Mouse (Mus musculus) v-Abl transformed pro-B cells (cell line): Measurements from ENCODE around the gene Atl2.

Experiments
- in situ Hi-C, 2 experiments: fragments of 400-800 bp; cut with MboI; formaldehyde crosslinking; loops; one replicate each; pipeline ENCODE4 v1.15.1; 2025; ENCODE audit not compliant: unreplicated experiment in 2 of 2

The Atl2 gene

DNA sequence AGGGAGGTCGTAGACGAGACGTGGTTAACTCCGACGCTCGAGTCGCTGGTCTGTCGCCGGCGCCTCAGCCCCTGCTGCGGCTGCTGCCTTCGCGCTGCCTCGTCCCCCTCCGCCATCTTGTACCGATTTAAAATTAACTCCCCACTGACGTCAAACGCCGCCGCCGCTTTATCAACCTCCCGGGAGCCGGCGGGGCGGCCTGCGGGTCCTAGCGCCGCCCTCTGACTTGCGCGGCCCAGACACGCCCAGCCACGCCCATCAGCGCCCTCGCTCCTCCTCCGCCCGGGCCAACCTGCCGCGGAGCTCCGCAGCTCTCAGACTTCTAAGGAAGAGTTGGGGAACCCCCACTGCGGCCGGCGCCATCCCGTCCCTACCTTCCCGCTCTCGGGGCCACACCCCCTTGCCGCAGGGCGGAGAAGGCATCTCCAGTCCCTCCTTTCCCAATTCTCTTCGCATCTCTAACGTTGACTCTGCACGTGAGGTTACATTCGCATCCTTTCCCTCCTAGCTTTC is at the start of gene Atl2:
Atl2 (minus strand) TSS at position 213 of the 513 bp plus-strand sequence.
- in situ Hi-C loops: loop anchor here in 1 of 2 experiments (25.0 kb wide), 1 partner anchor 666 kb away; no protein-coding TSS in a partner anchor

DNA sequence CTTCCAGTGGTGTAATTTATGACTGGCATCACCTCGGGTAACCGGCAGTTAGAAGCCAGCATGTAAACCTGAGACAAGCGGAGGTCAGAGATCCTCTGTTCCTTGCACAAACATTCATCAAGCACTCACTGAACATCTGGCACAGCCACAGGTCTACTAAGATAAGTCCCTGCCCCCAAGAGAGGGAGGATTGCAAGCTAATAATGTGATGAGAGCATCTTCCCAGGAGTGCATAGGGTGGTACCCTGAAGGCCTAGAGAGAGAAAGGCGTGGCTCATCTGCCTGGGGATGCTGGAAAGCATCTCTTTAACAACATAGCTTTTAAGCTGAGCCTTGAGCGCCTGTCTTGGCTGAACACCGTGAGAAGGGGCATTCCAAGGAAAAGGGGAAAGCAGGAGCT is 48.9 kb upstream of the Atl2 start:
- in situ Hi-C loops: no loop called here

DNA sequence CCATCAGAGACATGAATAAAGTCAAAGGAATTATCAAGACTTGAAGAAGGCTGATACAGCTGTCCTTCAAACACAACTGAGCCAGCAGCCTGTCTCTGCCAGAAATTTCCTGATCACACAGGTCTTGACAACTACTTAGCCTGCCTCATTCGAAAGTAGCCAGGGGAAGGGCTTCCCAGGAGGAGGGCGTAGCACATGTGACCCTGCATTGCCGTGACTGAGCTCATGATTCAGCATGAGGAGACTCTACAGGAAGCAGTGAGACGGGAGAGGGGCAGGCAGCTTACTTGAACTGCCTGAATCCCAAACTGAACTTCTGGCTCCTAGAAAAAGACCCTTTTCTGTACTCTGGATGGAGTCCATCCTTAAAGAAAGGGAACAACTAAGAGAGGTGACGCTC is 46.5 kb upstream of the Atl2 start:
- in situ Hi-C loops: no loop called here

DNA sequence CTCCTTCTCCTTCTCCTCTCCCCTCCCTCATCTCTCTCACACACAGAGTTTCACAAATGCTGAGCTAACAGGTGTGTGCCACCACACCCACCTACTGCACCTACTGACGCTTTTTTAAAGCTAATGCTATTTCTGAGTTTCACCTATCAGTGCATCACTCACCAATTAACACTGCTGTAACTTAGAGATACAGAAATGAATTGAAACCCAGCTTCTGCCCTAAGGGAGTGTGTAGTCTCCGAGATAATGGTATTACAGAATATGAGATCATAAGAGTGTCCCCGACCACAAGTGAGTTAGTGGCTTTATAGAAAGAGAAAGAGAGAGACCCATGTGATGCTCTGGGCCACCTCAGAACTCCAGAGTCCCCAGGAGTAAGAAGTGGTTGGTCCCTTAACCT is 43.2 kb upstream of the Atl2 start:
- in situ Hi-C loops: no loop called here

DNA sequence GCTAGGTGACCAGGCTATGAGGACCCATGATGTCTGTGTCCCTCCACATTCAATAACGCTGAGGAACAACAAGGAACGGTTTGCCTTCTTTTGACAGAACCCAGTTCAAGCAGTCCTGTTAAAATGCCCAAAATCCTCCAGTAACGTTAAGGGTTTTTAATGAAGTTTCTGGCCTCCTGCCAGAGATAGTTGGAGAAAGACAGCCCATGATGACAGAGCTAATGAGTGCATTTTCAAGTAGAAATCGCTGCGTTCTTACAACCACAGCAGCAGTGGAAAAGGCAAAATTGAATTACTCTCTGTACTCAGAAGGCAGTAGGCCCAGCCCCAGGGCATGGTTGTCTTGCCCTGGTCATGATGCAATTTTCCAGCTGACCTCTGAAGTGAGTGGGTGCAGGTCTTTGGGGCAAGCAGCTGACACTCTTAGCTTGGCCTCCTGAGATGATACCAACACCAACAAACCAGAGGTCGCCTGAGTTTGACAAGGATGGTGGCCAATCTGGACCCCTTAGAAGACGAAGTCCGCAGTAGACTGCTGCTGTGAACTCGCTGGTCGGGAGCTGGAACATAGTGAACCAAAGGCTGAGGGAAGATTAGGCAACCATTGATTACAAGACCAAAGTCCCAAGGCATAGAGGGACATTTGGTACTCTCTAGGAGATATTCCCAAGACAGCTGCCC is 42.1 kb upstream of the Atl2 start:
- in situ Hi-C loops: no loop called here

DNA sequence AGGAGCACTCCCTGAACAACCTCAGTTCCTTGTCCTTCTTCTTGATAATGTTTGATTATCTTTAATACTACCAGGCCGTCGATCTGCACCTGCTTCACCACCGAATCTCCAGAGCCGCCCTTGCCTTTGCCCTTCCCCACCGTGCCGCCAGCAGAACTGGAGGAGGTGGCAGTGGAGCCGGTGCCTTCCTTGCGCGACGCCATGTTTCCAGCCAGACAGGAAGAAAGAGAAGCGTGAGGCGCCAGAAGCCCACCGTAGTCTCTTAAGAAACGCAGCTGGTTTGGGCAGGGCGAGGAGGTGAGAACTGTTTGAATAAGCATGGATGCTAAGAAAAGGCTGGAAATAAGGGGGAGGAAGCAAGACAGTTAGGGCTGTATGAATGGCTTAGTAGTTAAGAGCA is 38.4 kb upstream of the Atl2 start:
- in situ Hi-C loops: no loop called here

DNA sequence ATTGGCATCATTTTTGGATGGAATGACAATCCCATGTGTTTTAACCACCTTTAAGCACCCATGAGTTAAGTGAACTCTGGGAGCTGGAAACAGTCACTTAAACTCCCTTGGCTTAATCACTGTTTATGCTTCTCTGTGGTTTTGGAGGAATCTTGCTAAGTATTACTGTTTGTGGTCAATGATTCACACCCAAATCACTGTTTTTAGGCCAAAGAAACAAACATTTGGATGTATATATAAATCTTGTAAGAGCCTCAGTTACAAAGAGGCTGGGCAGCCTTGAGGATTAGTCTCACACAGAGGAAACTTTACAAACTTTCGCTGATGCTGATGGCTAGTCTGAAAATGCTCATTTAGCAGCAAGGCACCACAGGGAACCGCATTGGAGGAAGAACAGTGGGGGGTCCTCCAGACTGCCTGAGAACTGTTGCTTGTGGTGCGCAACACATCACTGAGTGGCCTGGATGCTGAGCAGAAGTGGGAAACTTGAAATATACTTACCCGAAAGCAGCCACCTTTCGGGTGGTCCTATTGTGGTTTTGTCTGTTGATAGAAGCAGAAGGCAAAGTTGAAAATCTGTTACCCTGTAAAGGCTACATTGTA is 36.9 kb upstream of the Atl2 start:
- in situ Hi-C loops: no loop called here

DNA sequence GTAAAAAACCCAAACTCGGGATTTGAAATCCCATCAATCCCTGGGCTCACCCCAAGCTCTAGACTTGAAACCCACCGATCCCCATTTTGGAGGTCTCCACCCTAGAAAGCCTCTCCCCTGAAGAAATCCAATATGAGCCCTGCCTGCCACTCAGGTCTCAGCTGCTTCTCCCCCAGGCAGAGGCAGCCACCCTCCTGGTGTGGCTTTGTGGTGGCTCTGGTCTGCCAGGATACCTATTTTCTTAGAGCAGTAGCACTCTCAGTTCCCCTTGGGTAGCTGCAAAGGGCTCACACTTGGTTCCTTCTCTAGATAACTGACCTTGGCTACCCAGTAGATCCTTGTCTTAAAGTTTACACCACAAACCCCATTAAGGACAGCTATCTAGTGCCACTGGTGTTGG is 31.2 kb upstream of the Atl2 start:
- in situ Hi-C loops: no loop called here

DNA sequence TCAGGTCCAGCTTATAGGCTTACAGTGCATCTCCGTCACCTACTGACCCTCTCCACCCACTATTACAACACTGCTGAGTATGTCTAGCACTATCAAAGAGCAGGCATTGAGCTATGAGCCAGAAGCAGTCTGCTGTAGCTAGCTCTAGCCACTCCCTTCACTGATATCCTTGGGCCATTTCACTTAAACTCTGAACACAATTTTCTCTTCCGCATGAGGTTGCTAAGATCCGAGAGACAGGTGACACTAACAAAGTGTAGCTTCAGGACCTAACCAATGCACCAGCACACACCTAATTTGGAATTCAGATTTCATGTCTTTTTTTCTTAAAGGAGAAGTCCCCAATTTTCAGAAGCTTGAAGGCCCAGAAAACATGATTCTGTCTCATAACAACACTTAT is 30.6 kb upstream of the Atl2 start:
- in situ Hi-C loops: no loop called here

DNA sequence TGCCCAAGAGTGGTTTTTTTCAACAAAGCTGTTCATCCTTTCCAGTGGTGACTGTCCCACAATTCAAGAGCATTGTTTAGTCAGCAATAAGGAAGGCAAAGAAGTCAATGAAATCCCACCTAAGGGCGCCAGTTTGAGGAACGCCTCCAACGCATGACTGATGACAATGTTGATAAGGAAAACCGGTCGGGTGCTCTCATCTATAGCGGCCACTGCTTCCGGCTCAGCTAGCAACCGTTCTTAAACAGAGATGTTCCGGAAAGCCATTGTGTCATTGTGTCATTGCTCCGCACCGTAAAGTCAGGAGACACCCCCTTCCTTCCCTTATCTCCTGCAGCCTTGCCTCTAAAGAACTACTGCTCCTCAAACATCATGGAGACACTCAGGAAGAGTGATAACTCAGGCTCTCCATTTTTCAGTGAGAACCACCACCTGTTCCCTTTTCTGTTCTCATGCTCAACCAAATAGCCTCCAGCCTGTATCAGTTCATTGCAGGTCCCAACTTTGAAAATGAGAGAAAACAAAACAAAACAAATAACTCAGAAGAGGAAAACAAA is 30.0 kb upstream of the Atl2 start:
- in situ Hi-C loops: no loop called here

DNA sequence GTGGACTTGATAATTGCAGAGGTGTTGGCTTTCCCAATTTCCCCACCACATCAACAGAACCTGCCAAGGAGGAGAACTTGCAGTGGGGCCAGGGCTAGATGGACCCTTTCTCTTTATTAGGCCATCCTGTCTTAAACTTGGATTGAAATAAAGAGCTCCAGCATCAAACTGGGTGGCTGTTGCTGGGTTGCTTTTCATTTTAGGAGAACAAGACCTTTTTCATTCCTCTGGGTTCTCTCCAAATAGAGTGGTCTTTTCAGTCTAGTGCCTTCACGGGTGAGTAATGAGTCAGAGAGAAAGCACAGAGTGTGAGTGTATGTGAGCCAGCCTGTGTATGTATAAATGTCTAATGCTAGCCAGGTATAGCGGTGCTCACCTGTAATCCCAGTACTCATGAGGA is 24.4 kb upstream of the Atl2 start:
- in situ Hi-C loops: no loop called here

DNA sequence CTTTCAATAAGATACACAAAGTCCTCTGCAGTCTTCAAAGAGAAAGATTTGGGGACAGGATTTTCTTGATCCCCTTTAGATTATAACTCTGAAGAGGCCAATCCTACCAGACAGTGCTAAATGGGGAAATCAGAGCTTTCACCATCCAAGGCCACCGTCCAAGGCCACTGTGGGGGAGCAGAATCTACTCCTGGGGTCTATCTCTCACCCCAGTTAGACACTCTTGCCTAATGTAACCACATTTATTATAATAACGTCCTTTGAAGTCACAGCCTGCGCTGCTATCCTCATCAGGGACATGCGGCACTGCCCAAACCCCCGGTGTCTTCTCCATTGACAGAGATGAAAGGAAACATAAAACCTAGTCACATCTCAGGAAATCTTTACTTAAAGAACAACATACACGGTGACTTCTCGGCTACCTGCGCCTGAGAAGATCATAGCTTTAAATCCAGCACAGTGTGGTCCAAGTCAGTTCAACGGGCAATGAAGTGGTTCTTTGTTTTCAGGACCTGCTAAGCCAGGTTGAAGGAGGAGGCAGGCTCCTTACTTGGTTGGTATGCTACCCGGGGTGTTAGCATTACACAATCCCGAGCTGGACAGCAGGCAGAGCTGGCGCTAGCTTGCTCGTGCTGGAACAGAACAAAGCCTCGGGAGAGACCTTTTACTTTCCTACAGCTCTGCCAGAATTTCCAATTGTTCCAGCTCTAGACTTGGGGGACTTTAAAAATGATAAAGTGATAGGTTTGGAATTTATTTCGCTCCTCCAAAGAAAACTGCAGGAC is 23.8 kb upstream of the Atl2 start:
- in situ Hi-C loops: no loop called here

DNA sequence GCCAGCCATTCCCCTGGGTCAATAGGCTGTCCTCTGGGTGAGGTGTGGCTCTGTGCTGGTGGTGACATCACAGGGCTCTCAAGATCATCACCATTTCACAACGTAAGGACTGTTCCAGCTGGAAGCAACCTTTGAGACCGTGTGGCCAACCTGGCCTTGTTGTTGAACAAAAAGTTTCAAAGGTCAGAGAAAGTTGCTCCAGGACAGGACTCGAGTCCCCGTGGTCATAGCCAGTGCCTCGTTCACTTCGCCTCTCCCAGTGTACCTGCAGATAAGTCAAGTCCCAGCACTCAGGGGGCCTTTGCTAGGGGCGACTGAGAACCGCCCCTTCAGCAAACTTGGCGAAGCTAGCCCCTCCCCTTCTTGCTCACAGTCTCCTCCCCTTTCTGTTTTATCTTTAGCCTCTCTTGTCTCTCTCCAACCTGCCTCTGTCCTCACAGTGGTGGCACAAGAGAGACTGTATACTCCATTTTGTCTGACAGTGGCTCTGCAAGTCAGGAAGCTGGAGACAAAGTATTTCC is 22.6 kb upstream of the Atl2 start:
- in situ Hi-C loops: no loop called here

DNA sequence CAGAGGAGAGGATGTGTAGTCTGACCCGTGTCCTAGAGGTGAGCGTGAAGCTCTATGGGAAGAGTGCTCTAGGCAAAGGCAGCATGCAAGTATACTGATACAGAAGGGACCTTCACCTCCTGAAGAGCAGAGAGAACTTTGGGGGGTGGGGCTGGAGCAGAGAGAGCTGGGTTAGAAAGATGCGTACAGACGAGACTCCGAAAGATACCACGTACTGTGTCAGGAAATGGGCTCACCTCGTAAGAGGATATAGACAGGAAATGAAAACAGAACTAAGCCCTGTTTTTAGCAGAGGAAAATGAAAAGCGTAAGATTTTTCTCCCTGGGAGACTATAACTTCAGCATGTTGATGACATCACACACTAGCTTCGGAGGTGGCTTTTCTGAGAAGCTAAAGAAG is 21.1 kb upstream of the Atl2 start:
- in situ Hi-C loops: no loop called here

DNA sequence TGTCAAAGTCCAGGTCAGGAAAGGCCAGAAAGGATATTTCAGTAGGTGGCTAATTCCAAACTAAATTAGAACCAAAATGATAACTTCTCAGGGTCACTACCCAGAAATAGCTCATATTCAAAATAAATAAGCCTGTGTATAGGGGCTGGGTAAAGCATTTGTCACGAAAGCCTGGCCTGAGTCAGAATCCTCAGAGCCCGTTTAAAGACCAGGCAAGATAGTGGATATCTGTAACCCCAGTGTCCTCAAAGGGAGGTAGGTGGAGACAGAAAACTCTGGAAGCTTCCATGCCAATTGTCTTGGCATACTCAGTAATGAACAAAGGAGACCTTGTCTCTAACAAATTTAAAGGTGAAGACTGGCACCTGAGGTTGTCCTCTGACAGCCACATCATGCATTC is 16.3 kb upstream of the Atl2 start:
- in situ Hi-C loops: no loop called here

DNA sequence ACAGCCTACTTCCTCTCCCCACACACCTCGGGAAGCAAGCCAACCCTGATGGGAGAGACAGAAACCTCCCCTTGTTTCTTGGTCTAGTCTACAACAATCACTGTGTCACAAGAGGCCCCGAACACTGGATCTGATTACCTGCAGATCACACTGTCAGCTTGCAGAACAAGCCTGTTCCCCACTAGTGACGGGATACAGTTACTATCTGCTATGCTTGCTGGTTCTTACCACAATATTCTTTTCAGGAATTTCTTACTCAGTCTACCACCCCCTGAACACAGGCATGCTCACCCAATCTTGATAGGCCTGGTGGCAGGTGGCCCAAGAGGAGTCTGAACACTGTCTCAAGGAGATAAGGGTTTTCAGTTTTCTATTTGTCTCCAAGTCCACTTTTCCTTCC is 15.8 kb upstream of the Atl2 start:
- in situ Hi-C loops: no loop called here

DNA sequence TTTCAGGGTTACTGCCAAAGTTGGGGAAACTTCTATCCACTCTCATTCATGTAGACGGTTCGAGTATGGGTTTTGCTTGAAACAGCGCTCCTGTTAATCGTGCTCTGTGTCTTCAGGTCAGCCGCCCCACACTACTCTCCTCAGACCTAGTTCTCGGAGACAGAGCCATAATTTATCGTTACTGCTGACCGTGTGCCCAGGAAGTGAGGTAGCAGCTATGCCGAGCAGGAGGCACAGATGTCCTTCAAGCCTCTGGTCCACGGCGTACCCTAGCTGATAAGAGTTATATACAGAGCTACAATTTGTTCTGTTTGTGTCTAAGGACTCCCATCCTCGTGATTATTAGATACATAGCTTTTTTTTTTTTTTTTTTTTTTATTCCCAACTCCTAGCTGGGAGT is 13.6 kb upstream of the Atl2 start:
- in situ Hi-C loops: no loop called here

DNA sequence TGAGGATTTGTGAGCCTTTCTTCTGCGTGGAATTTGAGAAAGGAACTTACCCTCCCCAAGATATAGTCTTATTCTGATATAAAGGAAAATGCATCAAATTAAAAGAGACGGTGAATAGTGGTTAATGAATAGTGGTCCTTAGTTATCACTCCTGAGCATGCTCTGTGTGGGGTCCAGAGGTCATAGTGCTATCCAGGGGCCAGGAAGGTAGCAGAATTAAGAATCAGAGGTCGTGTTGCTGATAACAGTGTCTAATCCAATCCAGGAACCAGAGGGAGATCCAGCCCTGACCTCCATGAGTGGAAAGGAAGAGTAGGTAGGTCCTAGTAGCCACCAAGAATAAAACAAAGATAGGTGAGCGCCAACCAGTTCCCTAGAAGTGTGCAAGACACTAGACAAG is 11.8 kb upstream of the Atl2 start:
- in situ Hi-C loops: no loop called here

DNA sequence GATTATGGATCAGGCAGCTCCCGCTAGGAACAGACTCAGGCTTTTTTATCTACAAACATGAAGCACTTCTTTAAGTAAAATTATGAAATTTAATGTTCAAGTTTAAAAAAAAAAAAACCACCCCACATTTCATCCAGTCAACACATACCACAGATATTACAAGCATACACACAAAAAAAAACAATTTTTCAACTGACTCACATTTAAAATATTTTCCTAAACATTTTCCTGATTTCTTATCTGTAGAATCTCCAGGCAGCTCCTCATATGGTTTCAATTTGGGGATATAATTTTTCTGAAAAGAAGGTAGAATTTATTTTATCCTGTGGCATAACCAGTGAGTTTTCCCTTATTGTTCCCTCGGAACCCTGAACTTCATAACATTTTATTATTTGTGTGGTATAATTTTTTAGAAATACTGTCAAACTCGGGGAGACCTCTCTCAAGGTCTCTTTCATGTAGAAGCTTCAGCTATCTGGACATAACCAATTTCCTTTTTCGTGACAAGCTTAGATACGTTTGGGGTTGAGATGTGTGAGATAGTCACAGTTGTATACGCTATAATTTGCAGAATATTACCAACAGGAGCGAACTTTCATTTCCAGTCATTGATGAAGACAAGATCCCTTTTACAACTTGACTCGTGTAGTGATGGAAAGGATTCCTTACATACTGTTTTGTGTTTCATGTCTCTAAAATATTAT is 11.0 kb upstream of the Atl2 start:
- in situ Hi-C loops: no loop called here

DNA sequence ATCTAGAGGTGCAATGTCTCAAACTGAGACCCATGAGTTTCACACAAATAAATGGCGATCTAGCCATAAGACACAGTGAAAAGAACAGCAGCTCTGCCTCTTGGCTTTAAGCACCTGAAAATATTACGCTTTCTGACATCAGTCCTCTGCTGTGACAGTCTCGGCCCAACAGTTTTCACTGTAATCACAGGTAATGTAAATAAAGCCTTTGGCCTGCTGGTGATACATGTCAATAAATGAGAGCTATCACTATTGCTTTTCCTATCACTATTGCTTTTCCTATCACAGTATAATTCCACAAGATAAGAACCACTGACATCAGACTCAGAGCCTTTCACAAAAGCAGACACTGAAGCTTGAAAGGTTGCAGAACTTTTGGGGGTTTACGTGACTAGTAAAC is 8.7 kb upstream of the Atl2 start:
- in situ Hi-C loops: no loop called here

DNA sequence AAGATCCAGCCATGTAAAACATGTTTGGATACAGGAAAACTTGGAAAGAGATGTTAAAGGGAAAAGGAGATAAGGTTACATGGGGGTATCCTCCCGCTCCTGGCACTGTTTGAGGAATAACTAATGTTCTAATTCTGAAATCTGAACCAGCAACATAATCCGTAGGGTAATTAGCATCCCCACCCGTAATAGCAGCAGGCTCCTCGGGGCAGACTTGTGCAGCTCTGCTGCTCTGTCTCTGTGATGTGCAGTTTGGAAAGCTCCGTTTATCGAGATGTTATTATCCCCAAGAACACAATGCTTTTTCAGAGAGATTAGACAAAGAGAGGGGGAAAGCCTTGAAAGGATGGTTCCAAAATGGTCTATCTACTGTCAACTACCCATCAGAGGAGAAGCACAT is 5.3 kb upstream of the Atl2 start:
- in situ Hi-C loops: no loop called here
